Mouse (Mus musculus) liver, adult 2 months (tissue): ENCODE results near the gene Socs4.

ENCODE experiments used
- CTCF ChIP-seq: fragments of 200-500 bp; IDR thresholded peaks from 2 replicates; pipeline ENCODE4 v1.5.1; 2011; ENCODE audit warnings: low read depth, low read length, control low read depth
- POLR2A ChIP-seq: fragments of 200-500 bp; IDR thresholded peaks from 2 replicates; pipeline ENCODE4 v1.6.1; 2011; ENCODE audit warnings: low read length, control low read depth; ENCODE audit not compliant: insufficient read depth; ENCODE audit errors: extremely low read depth

DNA sequence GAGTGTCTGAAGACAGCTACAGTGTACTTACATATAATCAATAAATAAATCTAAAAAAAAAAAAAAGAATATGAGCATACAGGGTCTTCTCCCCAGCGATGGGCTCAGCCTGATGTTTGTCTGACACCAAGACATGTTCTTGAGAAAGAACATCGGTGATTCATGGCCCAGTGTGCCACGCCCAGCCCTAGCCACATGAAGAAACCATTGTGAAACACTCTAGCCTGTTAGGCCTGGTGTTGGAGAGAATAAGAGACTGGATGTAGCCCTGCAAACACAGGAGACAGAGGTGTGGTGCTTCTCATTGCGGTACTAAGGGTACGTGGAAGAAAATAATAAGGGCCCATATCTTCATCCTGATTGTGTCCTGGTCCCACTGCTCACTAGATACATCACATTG, 50.6 kb downstream of the Socs4 start:
- no peak for TF ChIP-seq POLR2A
- TF ChIP-seq CTCF = no peak
